Mouse (Mus musculus) retina, adult 2 months (tissue): ENCODE data around the gene Mpped1.

Source experiments
- DNase-seq: peaks from one replicate; pipeline ENCODE4 v3.0.0-alpha.2; 2012; ENCODE audit warnings: low read depth, low spot score

The Mpped1 gene

DNA sequence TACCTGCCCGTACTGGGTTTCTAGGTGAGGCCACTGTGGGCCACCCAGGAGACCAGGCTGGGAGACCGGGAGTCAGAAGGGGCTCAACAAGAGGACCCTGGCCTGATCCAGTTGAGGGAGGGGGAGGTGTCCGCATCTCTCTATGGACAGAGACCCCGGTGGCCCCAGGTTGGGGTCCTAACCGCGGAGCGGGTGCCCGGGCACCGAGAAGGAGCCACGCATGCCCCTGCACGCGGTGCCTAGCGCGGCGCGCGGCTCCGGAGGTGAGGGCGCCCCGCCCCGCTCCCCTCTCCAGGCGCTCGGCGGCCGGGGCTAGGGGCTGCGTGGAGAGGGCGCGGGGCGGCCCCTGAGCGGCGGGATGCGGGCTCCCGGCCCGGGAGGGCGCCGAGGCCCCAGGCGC lies at the start of gene Mpped1:
Gene Mpped1 (plus strand): TSS at position 81 of the 400 bp plus-strand sequence.
- no peak for DNase-seq

DNA sequence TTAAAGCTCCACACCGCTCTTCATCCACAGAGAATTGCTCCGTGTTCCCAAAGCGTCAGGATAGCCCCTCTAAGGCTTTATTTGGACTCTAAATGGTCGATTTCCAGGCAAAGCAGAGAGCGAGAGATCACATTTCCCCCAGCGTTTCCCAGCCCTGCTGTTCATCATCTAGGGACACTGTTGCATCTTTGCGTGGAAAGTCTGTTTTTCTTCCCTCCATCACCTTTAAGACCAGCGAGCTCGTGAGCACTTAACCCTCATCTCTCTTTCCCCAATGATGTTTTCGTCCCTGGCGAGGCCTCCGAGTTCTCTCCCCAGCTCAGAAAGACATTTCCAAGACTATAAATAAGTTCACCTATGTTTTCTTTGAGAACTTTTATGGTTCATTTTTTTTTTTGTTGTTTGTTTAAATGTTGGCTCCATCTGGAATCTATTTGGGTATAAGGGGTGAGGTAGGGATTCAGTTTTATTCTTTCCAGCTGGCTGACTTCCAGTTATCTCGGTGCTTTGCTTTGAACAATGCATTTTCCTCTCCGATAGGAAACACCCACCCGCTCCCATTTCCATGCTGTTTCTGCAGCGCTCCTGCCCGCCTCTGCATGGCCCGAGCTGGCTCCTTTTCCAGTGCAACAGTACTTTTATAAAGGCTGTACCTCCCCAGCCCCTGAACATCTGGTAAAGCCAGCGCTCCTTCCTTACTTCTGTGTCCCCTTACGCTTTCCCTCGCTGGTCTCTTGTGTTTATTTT lies 38.4 kb upstream of the Mpped1 start:
- DNase-seq = no peak

DNA sequence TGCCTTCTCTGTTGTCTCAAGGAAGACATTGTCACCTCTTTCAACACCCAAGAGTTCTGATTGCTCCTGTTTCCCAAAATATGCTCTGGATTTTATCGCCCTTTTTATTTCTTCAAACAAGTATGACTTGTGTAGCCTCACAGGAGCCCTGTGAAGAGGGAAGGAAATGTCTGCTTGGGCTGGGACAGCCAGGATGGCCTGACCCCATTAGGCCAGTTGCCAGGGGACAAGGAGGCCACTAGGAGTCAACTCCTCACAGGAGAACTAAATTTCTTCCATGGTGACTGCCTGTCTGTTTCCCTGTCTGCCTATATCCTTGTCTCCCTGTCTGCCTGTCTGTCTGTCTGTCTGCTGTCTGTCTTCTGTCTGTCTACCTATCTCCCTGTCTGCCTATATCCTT lies 37.2 kb upstream of the Mpped1 start:
- DNase-seq = no peak

DNA sequence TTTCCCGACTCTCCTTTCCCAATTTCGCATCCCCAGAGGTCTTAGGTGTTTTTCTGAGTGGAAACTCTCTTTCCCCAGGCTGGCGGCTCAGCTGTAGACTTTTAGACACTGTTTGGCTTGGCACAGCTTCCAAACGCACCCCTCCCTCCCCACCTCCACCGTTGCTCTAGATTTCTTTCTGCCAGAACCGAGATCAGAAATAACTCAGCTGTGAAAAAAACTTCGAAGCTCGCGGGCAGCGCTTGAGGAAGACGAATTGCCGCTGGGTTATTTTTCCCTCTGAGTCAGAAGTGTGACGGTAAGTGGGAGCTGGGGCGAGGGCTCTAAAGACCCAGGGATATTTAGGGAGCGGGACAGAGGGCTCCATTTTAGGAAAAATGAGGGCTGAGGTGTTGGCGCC lies 33.0 kb upstream of the Mpped1 start:
- DNase-seq = no peak

DNA sequence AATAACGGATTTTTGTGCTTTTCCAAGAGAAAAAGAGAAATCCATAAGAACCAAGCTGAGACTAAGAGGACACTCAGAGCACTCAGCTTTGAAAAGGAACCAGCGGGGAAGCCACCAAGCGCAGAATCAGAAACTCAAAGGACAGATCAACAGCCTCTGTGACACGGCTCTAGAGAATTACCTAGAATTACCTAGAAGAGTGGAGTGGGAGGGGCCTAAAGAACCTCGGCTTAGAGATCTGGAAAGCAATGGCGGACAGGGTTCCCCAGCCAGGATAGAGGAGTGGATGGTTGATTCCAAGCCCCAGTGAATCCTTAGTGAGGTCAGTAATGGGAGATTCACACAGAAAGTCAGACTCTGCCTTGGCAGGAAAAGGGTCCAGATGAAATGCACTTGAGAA lies 30.3 kb upstream of the Mpped1 start:
- DNase-seq = no peak

DNA sequence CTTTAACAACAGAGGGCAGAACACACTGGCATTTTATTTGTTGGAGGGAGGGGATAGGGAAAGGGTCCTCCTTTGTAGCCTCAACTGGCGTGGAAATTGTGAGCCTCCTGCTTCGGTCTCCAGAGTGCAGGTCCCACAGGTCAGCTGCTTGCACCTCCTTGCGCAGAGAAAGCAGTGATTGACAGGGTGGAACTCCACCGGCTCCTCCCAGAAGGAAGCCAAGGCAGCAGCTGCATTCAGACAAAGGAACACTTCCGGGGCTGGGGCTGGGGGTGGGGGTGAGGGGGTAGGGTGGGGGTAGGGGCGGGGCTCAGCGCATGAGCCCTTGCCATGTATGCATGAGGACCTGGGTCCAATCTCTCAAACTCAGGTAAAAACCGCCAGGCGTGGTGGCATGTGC lies 29.8 kb upstream of the Mpped1 start:
- no peak for DNase-seq

DNA sequence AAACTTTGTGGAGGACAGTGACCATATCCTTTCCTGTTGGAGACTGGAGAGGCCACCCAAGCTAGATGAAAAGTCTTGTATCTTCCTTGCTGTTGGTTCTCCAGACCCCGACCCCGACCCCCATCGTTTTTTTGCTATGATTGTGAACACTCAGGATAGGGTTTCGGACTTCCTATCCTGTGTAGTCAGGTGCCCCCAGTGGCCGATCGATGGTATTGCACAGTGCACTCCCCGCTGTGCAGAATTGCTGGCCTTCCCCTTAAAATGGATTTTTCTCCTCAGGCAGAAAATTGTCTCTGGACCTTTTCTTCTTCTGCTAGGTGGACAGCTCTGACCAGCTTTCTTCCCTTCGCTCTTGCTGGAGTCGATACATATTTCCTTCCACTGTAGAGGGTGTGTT lies 22.5 kb upstream of the Mpped1 start:
- DNase-seq = no peak

DNA sequence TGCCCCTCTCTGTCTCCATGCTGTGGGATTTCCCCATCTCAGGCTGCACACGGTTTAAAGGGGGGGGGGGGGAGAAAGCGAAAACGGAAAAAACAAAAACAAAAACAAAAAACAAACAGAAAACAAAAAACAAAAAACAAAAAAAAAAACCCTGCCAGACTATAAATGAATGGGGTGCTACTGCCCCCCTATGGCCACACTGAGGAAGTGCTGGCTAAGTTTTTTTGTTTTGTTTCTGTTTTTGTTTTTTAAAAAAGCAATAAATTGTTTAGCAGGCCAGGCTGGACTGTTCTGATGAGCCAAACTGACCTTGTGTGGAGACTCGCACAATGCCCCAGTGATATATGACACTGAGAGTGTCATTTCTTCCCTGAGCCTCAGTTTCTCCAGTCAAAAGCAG lies 20.3 kb upstream of the Mpped1 start:
- no peak for DNase-seq

DNA sequence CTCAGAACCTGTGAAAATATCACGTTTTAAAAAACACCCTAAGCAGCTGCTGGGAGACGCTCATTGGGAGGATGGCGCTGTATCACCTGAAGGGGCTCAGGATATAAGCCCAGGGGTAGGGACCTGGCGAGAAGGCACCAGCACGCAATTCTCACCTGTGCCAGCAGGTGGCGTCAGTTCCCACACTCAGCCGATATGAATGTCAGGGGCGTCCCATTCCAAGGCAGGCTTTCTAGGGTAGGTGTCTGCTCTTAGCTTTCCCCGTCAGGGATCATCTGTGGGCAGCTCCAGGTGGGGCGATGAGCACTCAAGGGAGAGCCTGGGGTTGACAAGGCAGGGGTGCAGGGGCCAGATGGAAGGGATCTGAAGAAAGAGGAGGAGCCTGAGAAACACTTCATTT lies 18.6 kb upstream of the Mpped1 start:
- no peak for DNase-seq

DNA sequence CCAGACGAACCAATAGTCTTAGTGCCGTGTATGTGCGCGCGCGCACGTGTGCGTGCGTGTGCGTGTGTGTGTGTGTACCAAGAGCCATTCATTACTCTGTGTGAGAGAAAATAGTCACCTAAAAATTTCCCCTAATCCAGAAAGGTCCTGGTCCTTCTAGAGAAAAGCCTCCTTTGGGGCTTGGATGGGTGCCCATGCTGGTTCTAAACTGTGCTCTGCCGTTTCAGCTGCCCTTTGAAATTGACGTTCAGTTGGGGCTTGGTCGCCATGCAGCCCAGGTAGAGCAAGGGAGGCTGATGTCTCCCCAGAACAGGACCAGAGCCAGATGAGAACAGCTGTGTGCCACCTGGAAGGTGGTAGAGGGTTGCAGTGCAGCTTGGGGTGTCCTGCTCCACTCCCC lies 17.8 kb upstream of the Mpped1 start:
- no peak for DNase-seq

DNA sequence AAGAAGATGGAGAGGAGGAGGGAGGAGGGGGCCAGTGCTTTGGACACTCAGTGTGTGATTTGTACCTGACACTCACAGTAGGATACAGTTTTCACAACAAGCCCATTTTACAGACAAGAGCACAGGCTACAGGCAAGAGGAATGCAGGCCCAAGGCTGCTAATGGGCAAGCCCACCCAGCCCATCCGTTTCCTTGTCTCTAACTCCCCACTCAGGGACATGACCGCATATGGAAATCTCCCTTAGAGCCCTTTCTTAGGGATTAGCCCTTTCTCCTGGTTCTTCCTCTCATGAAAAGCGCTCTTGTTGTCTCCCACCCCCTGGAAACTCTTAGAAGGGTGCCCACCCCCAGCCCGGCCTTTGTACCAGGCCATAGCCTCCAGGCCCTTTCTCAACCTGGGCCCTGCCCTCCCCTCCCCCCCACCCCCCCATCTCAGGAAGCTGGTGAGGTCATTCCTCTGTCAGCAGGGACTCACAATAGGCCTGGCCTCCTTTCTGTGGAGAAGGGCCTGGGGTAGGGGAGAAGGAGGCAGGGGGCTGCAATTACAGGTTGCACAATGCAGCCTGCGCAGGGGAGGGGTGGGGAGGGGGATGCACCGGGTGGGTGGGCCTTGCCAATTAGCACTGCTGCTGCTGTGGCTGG lies 13.8 kb upstream of the Mpped1 start:
- DNase-seq = no peak

DNA sequence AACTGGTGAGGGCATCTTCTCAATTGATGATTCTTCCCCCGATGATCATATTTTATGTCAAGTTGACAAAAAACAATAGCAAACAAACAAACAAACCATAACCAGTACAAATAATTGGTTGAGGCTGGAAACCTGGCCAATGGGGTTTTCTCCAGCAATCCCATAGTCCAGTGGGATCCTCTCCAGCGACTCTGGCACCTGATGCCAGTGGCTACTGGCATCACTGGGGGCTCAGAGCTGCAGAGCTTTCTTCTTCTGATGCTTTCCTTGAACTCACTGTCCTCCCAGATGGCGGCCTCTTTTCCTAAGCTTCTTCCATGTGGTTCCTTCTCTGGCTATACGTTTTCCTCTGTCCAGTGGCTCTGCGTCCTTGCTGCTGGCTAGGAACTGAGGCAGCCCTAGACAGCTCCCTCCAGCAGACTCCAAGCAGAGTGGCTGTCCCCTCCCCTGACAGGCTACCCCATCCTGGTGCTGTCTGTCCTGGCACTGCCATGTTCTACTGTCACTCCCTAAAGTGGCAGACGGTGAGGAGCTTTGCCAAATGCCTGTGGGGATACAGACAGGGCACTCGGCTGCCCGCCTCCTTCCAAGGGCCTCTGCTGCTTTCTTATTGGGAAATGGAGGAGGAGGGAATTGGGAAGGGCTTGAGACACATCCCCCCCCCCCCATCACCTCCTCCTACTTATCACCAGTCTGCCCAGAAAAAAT lies 7.8 kb upstream of the Mpped1 start:
- no peak for DNase-seq

DNA sequence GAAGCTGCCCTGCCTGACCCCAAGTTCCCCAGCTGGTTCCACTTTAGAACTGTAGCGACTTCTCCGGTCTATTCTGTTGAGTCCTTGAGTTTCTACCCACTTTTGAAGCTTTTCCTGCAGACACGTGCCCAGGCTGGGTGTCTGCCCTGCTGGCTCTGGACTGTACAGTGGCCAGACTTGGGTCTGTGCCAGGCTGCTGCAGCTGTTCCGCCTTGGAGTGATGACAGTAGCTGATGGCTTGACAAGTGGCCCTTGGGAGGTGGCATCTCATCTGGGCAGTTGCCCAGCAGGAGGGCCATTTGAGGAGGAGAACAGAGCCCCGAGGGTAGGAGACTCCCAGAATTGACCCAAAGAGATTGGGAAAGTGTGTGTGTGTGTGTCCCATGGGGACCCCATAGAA lies 6.8 kb upstream of the Mpped1 start:
- DNase-seq = no peak

DNA sequence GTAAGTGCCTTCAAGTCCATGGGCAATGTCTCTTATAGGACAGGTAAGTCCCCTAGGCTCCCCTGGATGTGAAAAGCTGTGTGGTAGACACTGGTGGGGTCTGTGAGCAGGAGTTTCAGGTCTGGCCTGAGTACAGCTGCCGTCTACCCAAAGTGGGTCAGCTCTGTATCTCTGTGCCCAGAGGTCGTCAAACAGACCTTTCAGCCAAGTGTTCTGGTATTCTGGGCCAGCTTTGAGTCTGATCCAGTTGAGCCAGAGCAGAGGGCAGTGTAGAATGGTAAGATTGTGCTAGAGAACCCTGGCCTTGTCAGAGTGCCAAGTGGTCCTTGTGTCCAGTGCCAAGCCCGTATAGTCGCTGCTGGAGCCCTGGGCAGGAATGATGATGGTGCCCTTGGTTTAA lies 6.3 kb upstream of the Mpped1 start:
- no peak for DNase-seq

DNA sequence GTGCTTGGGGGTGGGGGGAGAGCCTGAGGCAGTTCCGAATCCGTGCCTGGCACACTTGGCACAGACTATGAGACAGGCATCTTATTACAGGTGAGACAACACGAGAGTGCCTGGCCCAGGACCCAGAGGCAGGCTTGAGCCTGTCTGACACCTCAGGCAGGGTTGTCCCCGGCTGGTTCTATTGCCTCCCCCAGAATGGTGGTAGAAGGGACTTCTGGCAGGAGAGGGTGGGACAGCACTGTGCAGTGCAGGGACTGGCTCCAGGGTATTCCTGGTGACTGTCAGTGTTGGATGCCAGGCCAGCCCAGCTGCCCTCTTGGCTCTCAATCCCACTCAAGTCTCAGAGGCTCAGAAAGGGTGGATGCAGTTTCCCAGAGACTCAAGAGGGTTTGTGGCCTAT lies 4.3 kb upstream of the Mpped1 start:
- DNase-seq = no peak

DNA sequence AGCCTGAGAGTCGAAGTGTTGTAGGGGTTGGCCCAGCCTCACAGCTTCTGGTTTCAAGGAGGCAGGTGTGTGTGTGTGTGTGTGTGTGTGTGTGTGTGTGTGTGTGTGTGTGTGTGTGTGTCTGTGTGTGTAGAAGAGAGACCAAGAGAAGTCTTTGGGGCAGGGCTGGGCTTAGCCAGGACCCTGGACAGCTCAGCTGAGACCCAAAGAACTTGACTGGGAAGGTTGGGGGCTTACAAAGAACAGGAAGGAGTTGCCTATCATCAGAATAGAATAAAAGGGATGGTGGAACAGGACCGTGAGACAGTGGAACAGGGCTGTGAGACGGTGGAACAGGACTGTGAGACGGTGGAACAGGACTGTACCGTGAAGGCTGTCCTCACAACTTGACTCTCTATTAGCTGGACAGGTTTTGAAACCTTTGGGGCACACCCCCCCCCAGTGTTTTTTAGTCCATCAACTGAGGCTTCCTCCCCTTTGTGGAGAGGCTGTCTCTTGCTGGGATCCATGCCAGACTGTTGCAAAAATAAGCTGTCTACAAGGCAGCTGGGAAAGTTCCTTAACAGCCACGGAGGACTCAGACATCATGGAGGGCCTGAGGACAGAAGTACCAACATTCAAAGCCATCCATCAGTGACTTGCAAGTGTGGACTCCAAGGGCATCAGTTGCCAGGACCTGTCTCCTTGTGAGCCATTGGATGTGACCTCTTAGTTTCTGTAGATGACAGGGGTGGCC lies 2.8 kb upstream of the Mpped1 start:
- DNase-seq = no peak

DNA sequence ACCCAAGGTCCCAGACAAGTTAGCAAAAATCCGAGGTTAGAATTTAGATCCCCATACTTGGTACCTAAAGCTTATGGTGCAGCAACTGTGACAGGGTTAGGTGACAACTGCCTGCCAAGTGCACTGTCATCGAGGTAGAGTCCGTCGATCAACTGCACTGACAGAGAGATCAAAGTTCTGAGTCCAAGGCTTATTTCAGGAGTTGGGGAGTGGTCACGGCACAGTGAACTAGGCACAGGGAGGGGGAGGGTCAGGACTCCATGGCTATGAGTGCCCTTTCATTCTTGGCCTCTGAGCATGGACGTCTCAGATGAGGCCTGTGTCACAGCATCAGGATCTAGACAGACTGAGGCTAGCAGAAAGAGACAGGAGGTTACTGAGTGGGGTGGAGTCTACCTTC lies 1.8 kb upstream of the Mpped1 start:
- DNase-seq = no peak

DNA sequence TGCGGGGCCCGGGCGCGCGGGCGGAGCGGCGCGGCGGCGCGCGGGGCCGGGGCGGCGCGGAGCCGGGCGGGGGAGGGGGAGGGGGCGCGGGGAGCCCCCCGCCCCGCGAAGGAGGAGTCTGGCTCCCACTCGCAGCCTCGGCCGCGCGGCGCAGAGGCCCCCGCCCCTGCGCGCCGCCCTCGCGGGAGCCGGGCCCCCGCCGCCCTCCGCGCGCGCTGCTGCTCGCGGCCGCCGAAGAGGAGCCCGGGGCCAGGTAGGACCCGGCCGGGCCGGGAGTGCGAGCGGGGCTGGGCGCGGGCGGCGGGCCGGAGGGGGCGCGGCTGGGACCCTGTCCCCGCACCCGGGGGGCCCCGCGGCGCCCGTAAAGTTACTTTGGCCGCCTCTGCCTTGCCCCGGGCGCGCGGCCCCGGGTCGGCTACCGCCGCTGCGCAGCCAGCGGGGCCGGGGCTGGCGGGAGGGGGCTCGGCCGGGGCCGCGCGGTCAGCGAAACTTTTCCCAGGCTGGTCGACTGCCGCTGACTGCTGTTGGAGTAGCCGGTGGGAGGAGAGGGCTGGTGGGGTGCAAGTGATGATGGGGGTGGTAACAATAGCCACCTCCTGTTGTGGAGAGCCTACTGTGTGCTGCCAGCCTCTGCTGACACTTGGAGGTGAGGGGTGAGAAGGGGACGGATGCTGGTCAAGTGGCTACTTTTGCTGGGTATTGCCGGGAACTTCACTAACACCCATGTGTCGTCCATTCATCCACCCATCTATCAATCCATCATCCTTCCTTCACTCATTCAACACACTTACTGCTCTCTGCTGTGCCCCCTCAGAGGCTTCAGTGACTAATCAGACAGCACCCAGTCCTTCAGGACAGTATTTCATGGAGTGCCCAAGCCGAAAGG lies 831 bp downstream of the Mpped1 start:
- DNase-seq = no peak

DNA sequence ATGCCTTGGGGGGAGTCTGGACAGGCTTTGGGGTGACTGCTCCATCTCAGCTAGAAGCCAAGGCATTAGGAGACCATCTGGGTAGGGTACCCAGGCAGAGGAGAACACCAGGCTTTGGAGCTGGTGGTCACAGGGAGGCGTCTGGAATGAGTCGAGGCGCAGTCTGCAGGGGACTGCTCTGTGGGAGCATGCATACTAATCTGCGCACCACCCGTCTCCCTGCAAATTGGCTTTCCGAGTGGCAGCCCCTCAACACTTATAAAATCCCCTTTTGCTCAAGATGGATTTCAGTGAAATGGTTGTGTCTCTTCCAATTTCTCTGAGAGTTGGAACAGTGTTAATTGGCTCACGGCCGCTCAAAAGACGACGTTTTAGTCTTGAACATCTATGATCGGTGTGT lies 2.0 kb downstream of the Mpped1 start:
- DNase-seq = no peak

DNA sequence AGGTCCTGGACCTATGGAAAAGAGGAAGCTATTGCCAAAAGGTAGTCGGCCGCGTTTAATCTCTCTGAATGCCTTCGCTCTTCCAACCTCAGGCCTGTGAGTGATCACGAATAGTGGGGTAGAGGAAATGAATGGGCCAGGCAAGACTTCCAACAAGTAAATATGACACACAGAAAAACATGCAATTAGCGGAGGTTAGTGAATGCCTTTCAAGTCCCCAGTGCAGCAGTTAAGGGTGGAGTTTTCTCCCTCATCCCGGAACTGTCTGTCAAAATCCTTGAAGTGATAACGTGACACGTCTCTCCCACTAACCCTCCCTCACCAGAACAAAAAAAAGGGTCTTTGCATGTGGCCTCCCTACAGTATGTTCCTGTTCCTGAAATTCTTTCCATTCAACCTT lies 3.0 kb downstream of the Mpped1 start:
- no peak for DNase-seq

DNA sequence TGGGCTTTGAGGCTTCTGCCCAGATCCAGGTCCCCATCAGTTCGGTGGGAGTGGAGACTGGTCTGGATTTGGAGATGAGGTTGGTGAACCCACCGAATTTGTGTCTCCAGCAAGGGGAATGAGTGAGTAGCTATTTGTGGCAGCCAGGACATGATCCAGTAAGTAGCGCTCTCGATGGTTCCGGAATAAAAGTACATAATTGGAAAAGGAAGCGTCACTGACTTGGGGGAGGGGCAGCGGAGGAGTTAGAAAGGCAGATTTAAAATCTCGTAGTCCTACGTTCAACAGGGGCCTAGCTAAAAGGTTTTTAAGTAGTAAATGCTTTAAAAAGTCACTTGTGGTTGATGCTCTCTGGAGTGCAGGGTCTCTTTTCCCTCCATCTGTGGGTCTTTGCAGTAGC lies 5.5 kb downstream of the Mpped1 start:
- DNase-seq = no peak
